Mouse (Mus musculus) left cerebral cortex, postnatal 10 days (tissue): ENCODE data around the gene Gm20843. TPM values are rescaled to one million over a fixed set of nuclear protein-coding genes. Genes with fewer than 3 reads are reported as not detected.
"Not testable (repeated sequence)": the region's sequence is repeated elsewhere in the genome, so short reads cannot be mapped to it uniquely, and the experiment has no call there.

Experiments
- DNase-seq, 2 experiments: peaks; one replicate each; pipeline ENCODE4 v3.0.0; 2021 to 2022; ENCODE audit warnings: low spot score in 2 of 2, mixed read lengths in 1 of 2; ENCODE audit errors: extremely low spot score in 1 of 2
- intact Hi-C: fragments of 180-260 bp; cut with DNase I; formaldehyde crosslinking; loops from one replicate; pipeline ENCODE4 v1.15.1; 2025
- total RNA-seq, 2 experiments: library from RNA; stranded (reverse); gene quantifications; 2 replicates each; pipeline ENCODE4 v1.2.3; 2021

Gene Gm20843
- not detected for total RNA-seq

- DNase-seq, intact Hi-C loops: not testable (repeated sequence)
Measured at GRCm38 (mm10) chrY:72247018-72247417, at the start of gene Gm20843. Gm20843 (minus strand) TSS chrY:72247118.
